Mouse (Mus musculus) heart, postnatal 36 days (tissue): ENCODE results near the gene Smad1. TPM values are rescaled to one million over a fixed set of nuclear protein-coding genes. Genes with fewer than 3 reads are reported as not detected.

Source experiments
- DNase-seq, 2 experiments: peaks; one replicate each; pipeline ENCODE4 v3.0.0; 2021 to 2022
- intact Hi-C: fragments of 180-260 bp; cut with DNase I; formaldehyde crosslinking; loops from one replicate; pipeline ENCODE4 v1.15.1; 2025
- total RNA-seq, 2 experiments: library from RNA; stranded (reverse); gene quantifications; 2 replicates each; pipeline ENCODE4 v1.2.3; 2021

Smad1 gene
- total RNA-seq, 2 experiments from 2014 or later = 16.2 to 18.0 TPM

GRCm38 (mm10) chr8:79310801-79311200, 88.5 kb downstream of the Smad1 start:
- no peak for DNase-seq
- intact Hi-C loops = no loop called here

GRCm38 (mm10) chr8:79305941-79306340, 93.4 kb downstream of the Smad1 start:
- intact Hi-C loops = no loop called here
- DNase-seq = no peak

GRCm38 (mm10) chr8:79301548-79301947, 97.8 kb downstream of the Smad1 start:
- intact Hi-C loops = loop anchor here (2.0 kb wide), 1 partner anchor 21 kb away; no protein-coding TSS in a partner anchor
- DNase-seq = no peak

- DNase-seq = peak in 1 of 2 experiments; percentile 42
- intact Hi-C loops = loop anchor here (2.0 to 10.0 kb wide), 5 partner anchors 23 to 1065 kb away; partner anchors contain the start of genes Abce1, Anapc10 and Otud4
These were observed 99.6 kb downstream of the Smad1 start for GRCm38 (mm10) chr8:79299704-79300103.

- peak; percentile 71 to 73 for DNase-seq
- intact Hi-C loops = loop anchor here (1.0 to 10.0 kb wide), 9 partner anchors 41 to 1063 kb away; partner anchors contain the start of genes Abce1, Anapc10, Otud4 and Smad1
These were observed 101.6 kb downstream of the Smad1 start for GRCm38 (mm10) chr8:79297763-79298162.

- no peak for DNase-seq
- intact Hi-C loops = loop anchor here (2.0 to 10.0 kb wide), 9 partner anchors 43 to 1061 kb away; partner anchors contain the start of genes Abce1, Anapc10, Otud4 and Smad1
These were observed 103.8 kb downstream of the Smad1 start for GRCm38 (mm10) chr8:79295276-79296105.

GRCm38 (mm10) chr8:79294610-79295275, 104.6 kb downstream of the Smad1 start, which contains the start of gene Mmaa:
TSS of gene Mmaa (minus strand) at chr8:79294937.
- intact Hi-C loops = loop anchor here (2.0 to 10.0 kb wide), 8 partner anchors 87 to 1060 kb away; partner anchors contain the start of genes Abce1, Anapc10, Otud4 and Zfp827
- DNase-seq = peak; percentile 97 to 99

- no peak for DNase-seq
- intact Hi-C loops = loop anchor here (2.0 to 10.0 kb wide), 5 partner anchors 87 to 1059 kb away; partner anchors contain the start of gene Zfp827
These were observed 105.5 kb downstream of the Smad1 start for GRCm38 (mm10) chr8:79293841-79294240.

GRCm38 (mm10) chr8:79292712-79293264, 106.5 kb downstream of the Smad1 start:
- DNase-seq = no peak
- intact Hi-C loops = loop anchor here (5.0 to 10.0 kb wide), 3 partner anchors 85 to 1058 kb away; no protein-coding TSS in a partner anchor

- peak in 1 of 2 experiments; percentile 15 for DNase-seq
- intact Hi-C loops = no loop called here
These were observed 109.7 kb downstream of the Smad1 start for GRCm38 (mm10) chr8:79289592-79289991.

- DNase-seq = no peak
- intact Hi-C loops = no loop called here
These were observed 110.6 kb downstream of the Smad1 start for GRCm38 (mm10) chr8:79288681-79289080.

Other genes with a start within 250 kb of the Smad1 start
- not detected for gene 1700011L22Rik, start 150.9 kb downstream of the Smad1 start, total RNA-seq
- gene Mmaa, start 104.6 kb downstream of the Smad1 start, total RNA-seq = 10 to 100 TPM; 36.1 to 42.9 TPM
- 10 to 100 TPM; 44.8 to 55.3 TPM for gene Otud4, start 240.1 kb upstream of the Smad1 start, total RNA-seq